Mouse (Mus musculus): ENCODE measurements around the gene Dntt.
A peak's percentile ranks its signal among the peaks of the same experiment; 100 is the strongest.

Dntt gene

GRCm38 (mm10) chr19:41011676-41012075, 17.4 kb upstream of the Dntt start:
- no peak for DNase-seq

GRCm38 (mm10) chr19:41013591-41013990, 15.5 kb upstream of the Dntt start:
- DNase-seq, result no peak

GRCm38 (mm10) chr19:41014003-41014402, 15.1 kb upstream of the Dntt start:
- no peak for DNase-seq

GRCm38 (mm10) chr19:41015951-41016716, 12.9 kb upstream of the Dntt start:
- peak; percentile 30 for DNase-seq

- DNase-seq, result no peak
Measured at GRCm38 (mm10) chr19:41019164-41019675, 9.9 kb upstream of the Dntt start.

GRCm38 (mm10) chr19:41020537-41020936, 8.5 kb upstream of the Dntt start:
- no peak for DNase-seq

GRCm38 (mm10) chr19:41022244-41022643, 6.8 kb upstream of the Dntt start:
- DNase-seq, result no peak

- DNase-seq, result no peak
Measured at GRCm38 (mm10) chr19:41026551-41026950, 2.5 kb upstream of the Dntt start.

GRCm38 (mm10) chr19:41027024-41027423, 2.1 kb upstream of the Dntt start:
- DNase-seq, result no peak

GRCm38 (mm10) chr19:41027601-41028000, 1.5 kb upstream of the Dntt start:
- DNase-seq, result no peak

- DNase-seq, result no peak
Measured at GRCm38 (mm10) chr19:41030161-41030560, 1.1 kb downstream of the Dntt start.

- DNase-seq, result peak; percentile 20
Measured at GRCm38 (mm10) chr19:41031009-41031408, 1.9 kb downstream of the Dntt start.

- DNase-seq, result no peak
Measured at GRCm38 (mm10) chr19:41031869-41032268, 2.8 kb downstream of the Dntt start.

- DNase-seq, result no peak
Measured at GRCm38 (mm10) chr19:41035809-41036551, 6.9 kb downstream of the Dntt start.

GRCm38 (mm10) chr19:41039110-41039509, 10.0 kb downstream of the Dntt start:
- DNase-seq, result no peak

- DNase-seq, result no peak
Measured at GRCm38 (mm10) chr19:41045091-41045770, 16.2 kb downstream of the Dntt start.

GRCm38 (mm10) chr19:41047437-41048186, 18.5 kb downstream of the Dntt start:
- no peak for DNase-seq

- no peak for DNase-seq
Measured at GRCm38 (mm10) chr19:41048187-41048559, 19.1 kb downstream of the Dntt start.

- no peak for DNase-seq
Measured at GRCm38 (mm10) chr19:41051714-41052113, 22.6 kb downstream of the Dntt start.

- DNase-seq, result no peak
Measured at GRCm38 (mm10) chr19:41052247-41052646, 23.2 kb downstream of the Dntt start.

- DNase-seq, result peak; percentile 51
Measured at GRCm38 (mm10) chr19:41053530-41053929, 24.5 kb downstream of the Dntt start.

GRCm38 (mm10) chr19:41054702-41055101, 25.6 kb downstream of the Dntt start:
- DNase-seq, result no peak

- DNase-seq, result peak; percentile 90
Measured at GRCm38 (mm10) chr19:41071500-41071899, 42.4 kb downstream of the Dntt start.

Data from liver (tissue).